Mouse (Mus musculus) ovary, adult 10 weeks (tissue): Measurements from ENCODE around the gene Gm12117. TPM values are rescaled to one million over a fixed set of nuclear protein-coding genes. Genes with fewer than 3 reads are reported as not detected.

ENCODE experiments used
- polyA plus RNA-seq: library from polyadenylated mRNA; stranded (reverse); fragments of 350-450 nt; fragmentation: Illumina TruSeq; extraction: RNeasy Lipid Tissue Mini Kit (QIAGEN cat#74804); gene quantifications from one replicate; pipeline ENCODE4 v1.2.3, GENCODE M21; 2014

Gm12117 gene
- not detected for polyA plus RNA-seq

GRCm38 (mm10) chr11:33276637-33277036 is at the start of gene Gm12117:
Gene Gm12117 (minus strand): TSS chr11:33276737.

Other genes starting within 250 kb of the Gm12117 start
- gene Fgf18, start 129.3 kb downstream of the Gm12117 start, polyA plus RNA-seq, result 0.68 TPM
- gene Npm1, start 113.5 kb downstream of the Gm12117 start, polyA plus RNA-seq, result 3,957 TPM
- not detected for gene Tlx3, start 73.1 kb downstream of the Gm12117 start, polyA plus RNA-seq
- 9.7 TPM for gene Ranbp17, start 237.0 kb upstream of the Gm12117 start, polyA plus RNA-seq